Mouse (Mus musculus) frontal cortex, postnatal 14 days (tissue): ENCODE data around the gene Ntan1.
A peak's percentile ranks its signal among the peaks of the same experiment; 100 is the strongest.
"Not testable (repeated sequence)": the region's sequence is repeated elsewhere in the genome, so short reads cannot be mapped to it uniquely, and the experiment has no call there.

Source experiments
- DNase-seq, 2 experiments: peaks; one replicate each; pipeline ENCODE4 v3.0.0; 2022; ENCODE audit warnings: low spot score in 2 of 2

Ntan1 gene

GRCm38 (mm10) chr16:13818560-13819393 is at the start of gene Ntan1:
Gene Ntan1 (plus strand): TSS chr16:13818845.
- peak; percentile 91 for DNase-seq

GRCm38 (mm10) chr16:13771603-13772002 is 47.0 kb upstream of the Ntan1 start:
- DNase-seq, result not testable (repeated sequence)

- DNase-seq, result not testable (repeated sequence)
Measured at GRCm38 (mm10) chr16:13772051-13772450, 46.6 kb upstream of the Ntan1 start.

- DNase-seq, result not testable (repeated sequence)
Measured at GRCm38 (mm10) chr16:13774011-13774410, 44.6 kb upstream of the Ntan1 start.

- not testable (repeated sequence) for DNase-seq
Measured at GRCm38 (mm10) chr16:13774651-13775050, 44.0 kb upstream of the Ntan1 start.

GRCm38 (mm10) chr16:13780353-13781036 is 38.1 kb upstream of the Ntan1 start, which contains the start of gene Rrn3:
Gene Rrn3 (plus strand): TSS chr16:13780708.
- peak; percentile 84 to 85 for DNase-seq

- no peak for DNase-seq
Measured at GRCm38 (mm10) chr16:13781216-13781615, 37.4 kb upstream of the Ntan1 start.

GRCm38 (mm10) chr16:13785932-13786331 is 32.7 kb upstream of the Ntan1 start:
- no peak for DNase-seq

GRCm38 (mm10) chr16:13793441-13793840 is 25.2 kb upstream of the Ntan1 start:
- not testable (repeated sequence) for DNase-seq

- DNase-seq, result no peak
Measured at GRCm38 (mm10) chr16:13796746-13797175, 21.9 kb upstream of the Ntan1 start.

GRCm38 (mm10) chr16:13801231-13801630 is 17.4 kb upstream of the Ntan1 start:
- no peak for DNase-seq

GRCm38 (mm10) chr16:13804666-13805065 is 14.0 kb upstream of the Ntan1 start:
- DNase-seq, result no peak

GRCm38 (mm10) chr16:13807616-13808015 is 11.0 kb upstream of the Ntan1 start:
- no peak for DNase-seq

- DNase-seq, result no peak
Measured at GRCm38 (mm10) chr16:13808410-13808809, 10.2 kb upstream of the Ntan1 start.

GRCm38 (mm10) chr16:13812152-13812551 is 6.5 kb upstream of the Ntan1 start:
- DNase-seq, result no peak

- DNase-seq, result no peak
Measured at GRCm38 (mm10) chr16:13813200-13813599, 5.4 kb upstream of the Ntan1 start.

GRCm38 (mm10) chr16:13819394-13819743 is 724 bp downstream of the Ntan1 start:
- DNase-seq, result no peak

GRCm38 (mm10) chr16:13819806-13820500 is 1.3 kb downstream of the Ntan1 start:
- no peak for DNase-seq

GRCm38 (mm10) chr16:13820771-13821170 is 2.1 kb downstream of the Ntan1 start:
- DNase-seq, result no peak

- no peak for DNase-seq
Measured at GRCm38 (mm10) chr16:13825781-13826490, 7.3 kb downstream of the Ntan1 start.

- no peak for DNase-seq
Measured at GRCm38 (mm10) chr16:13826511-13826910, 7.9 kb downstream of the Ntan1 start.

- no peak for DNase-seq
Measured at GRCm38 (mm10) chr16:13830444-13830843, 11.8 kb downstream of the Ntan1 start.
